Mouse (Mus musculus) CH12.LX (cell line): ENCODE measurements around the gene Gm20716. TPM values are rescaled to one million over a fixed set of nuclear protein-coding genes. Genes with fewer than 3 reads are reported as not detected.

Source experiments
- DNase-seq: peaks from one replicate; pipeline ENCODE4 v3.0.0-alpha.2; 2013; ENCODE audit errors: extremely low read depth
- H3K27ac ChIP-seq: 2 replicates; pipeline ENCODE4 v1.5.1; 2012; ENCODE audit warnings: low read depth, mild to moderate bottlenecking, control low read depth, moderate library complexity; ENCODE audit not compliant: insufficient read depth
- H3K27me3 ChIP-seq: replicated peaks from 2 replicates; pipeline ENCODE3; 2012; ENCODE audit warnings: inconsistent platforms
- H3K36me3 ChIP-seq, 2 experiments: replicated peaks in 1 of 2; 2 replicates each; pipeline versions ENCODE3 to v1.6.1; 2012; ENCODE audit warnings: inconsistent platforms in 1 of 2, low read length in 1 of 2, mild to moderate bottlenecking in 1 of 2, mixed read lengths in 1 of 2, moderate library complexity in 1 of 2; ENCODE audit not compliant: control insufficient read depth in 1 of 2, insufficient read depth in 1 of 2
- H3K4me1 ChIP-seq, 2 experiments: 2 replicates each; pipeline ENCODE4 v1.6.1; 2012; ENCODE audit warnings: inconsistent platforms in 1 of 2, moderate library complexity in 1 of 2; ENCODE audit not compliant: insufficient read depth in 2 of 2, control insufficient read depth in 1 of 2
- H3K4me2 ChIP-seq: 2 replicates; pipeline ENCODE4 v1.6.1; 2012; ENCODE audit warnings: low read depth, mild to moderate bottlenecking, control low read depth; ENCODE audit not compliant: poor library complexity, insufficient read depth, severe bottlenecking
- H3K4me3 ChIP-seq, 3 experiments: fragments of 150-350 bp in 1 of 3; sonication (generic) in 1 of 3; replicated peaks in 1 of 3; 2 replicates each; pipeline versions ENCODE3 to v1.5.1; 2011 to 2012; ENCODE audit warnings: low read depth in 2 of 3, low read length in 2 of 3, mild to moderate bottlenecking in 2 of 3, moderate library complexity in 2 of 3, control low read depth in 1 of 3, improper control_type of control experiment in 1 of 3, inconsistent platforms in 1 of 3, mixed read lengths in 1 of 3; ENCODE audit not compliant: poor library complexity in 1 of 3
- H3K79me2 ChIP-seq: replicated peaks from 2 replicates; pipeline ENCODE4 v1.6.1; 2012; ENCODE audit warnings: mild to moderate bottlenecking, moderate library complexity; ENCODE audit not compliant: control insufficient read depth, poor library complexity, insufficient read depth, severe bottlenecking; ENCODE audit errors: extremely low read depth
- H3K9ac ChIP-seq: 2 replicates; pipeline ENCODE4 v1.6.1; 2012; ENCODE audit warnings: low read depth, mild to moderate bottlenecking, control low read depth, moderate library complexity; ENCODE audit not compliant: insufficient read depth
- H3K9me3 ChIP-seq: replicated peaks from 2 replicates; pipeline ENCODE3; 2012; ENCODE audit warnings: low read length, inconsistent platforms, mixed read lengths
- E2F4 ChIP-seq: IDR thresholded peaks from 2 replicates; pipeline ENCODE4 v1.6.1; 2011; ENCODE audit warnings: low read depth, low read length, improper control_type of control experiment; ENCODE audit not compliant: insufficient replicate concordance
- GABPA ChIP-seq: IDR thresholded peaks from 2 replicates; pipeline ENCODE4 v1.6.1; 2012; ENCODE audit warnings: low read depth, low read length, improper control_type of control experiment, inconsistent platforms; ENCODE audit not compliant: insufficient replicate concordance
- IRF4 ChIP-seq: IDR thresholded peaks from 2 replicates; pipeline ENCODE4 v1.6.1; 2014; ENCODE audit warnings: low read depth, mild to moderate bottlenecking, inconsistent platforms, low read length, improper control_type of control experiment
- JUND ChIP-seq: conservative IDR thresholded peaks from 2 replicates; pipeline ENCODE4 v1.6.1; 2011; ENCODE audit warnings: low read depth, low read length, improper control_type of control experiment
- NRF1 ChIP-seq: IDR thresholded peaks from 2 replicates; pipeline ENCODE4 v1.6.1; 2014; ENCODE audit warnings: low read depth, mild to moderate bottlenecking, inconsistent platforms, low read length, improper control_type of control experiment, moderate library complexity
- PAX5 ChIP-seq: IDR thresholded peaks from 2 replicates; pipeline ENCODE4 v1.6.1; 2012; ENCODE audit warnings: low read length, inconsistent platforms, mixed read lengths
- POLR2AphosphoS2 ChIP-seq: IDR thresholded peaks from 2 replicates; pipeline ENCODE4 v1.6.1; 2011; ENCODE audit warnings: low read depth, low read length, improper control_type of control experiment
- RCOR1 ChIP-seq: conservative IDR thresholded peaks from 2 replicates; pipeline ENCODE4 v1.6.1; 2012; ENCODE audit warnings: low read depth, mild to moderate bottlenecking, inconsistent platforms, low read length, improper control_type of control experiment
- SIN3A ChIP-seq: IDR thresholded peaks from 2 replicates; pipeline ENCODE4 v1.6.1; 2012; ENCODE audit warnings: low read length, improper control_type of control experiment, inconsistent platforms
- SMC3 ChIP-seq: IDR thresholded peaks from 2 replicates; pipeline ENCODE4 v1.6.1; 2011; ENCODE audit warnings: low read depth, low read length, improper control_type of control experiment
- UBTF ChIP-seq: IDR thresholded peaks from 2 replicates; pipeline ENCODE4 v1.6.1; 2012; ENCODE audit warnings: low read depth, mild to moderate bottlenecking, inconsistent platforms, low read length, improper control_type of control experiment, moderate library complexity
- ZMIZ1 ChIP-seq: IDR thresholded peaks from 2 replicates; pipeline ENCODE4 v1.6.1; 2012; ENCODE audit warnings: low read depth, mild to moderate bottlenecking, inconsistent platforms, low read length, improper control_type of control experiment
- ZNF384 ChIP-seq: IDR thresholded peaks from 2 replicates; pipeline ENCODE4 v1.6.1; 2012; ENCODE audit warnings: low read depth, low read length, improper control_type of control experiment, inconsistent platforms
- dilution Hi-C: fragments of 300-500 bp; cut with MboI; formaldehyde crosslinking; loops from 2 replicates; pipeline ENCODE4 v1.14.3; 2020; ENCODE audit warnings: low sequenced_read_pairs; ENCODE audit not compliant: extremely low pct_unique_long_range_greater_than_20kb, extremely low pct_ligation_motif_present
- in situ Hi-C: fragments of 300-500 bp; cut with MboI; formaldehyde crosslinking; loops from 3 replicates; pipeline ENCODE4 v1.14.3; 2019; ENCODE audit warnings: low sequenced_read_pairs, low pct_ligation_motif_present, low pct_unique_long_range_greater_than_20kb, mixed read lengths
- polyA plus RNA-seq: library from polyadenylated mRNA; unstranded; fragments of >175 nt; gene quantifications from 2 replicates; pipeline ENCODE4 v1.2.1, GENCODE M21; 2012; ENCODE audit warnings: low read depth; ENCODE audit not compliant: insufficient read length
- total RNA-seq, 2 experiments: library from RNA; depleted of rRNA; stranded (reverse); fragments of 300-350 nt in 1 of 2; fragments of >200 nt in 1 of 2; gene quantifications; 2 replicates each; pipeline ENCODE4 v1.2.3; 2012 to 2014

Gm20716 gene
- total and polyA plus RNA-seq, 3 experiments = 27.8 to 34.8 (median 28.6) TPM

DNA sequence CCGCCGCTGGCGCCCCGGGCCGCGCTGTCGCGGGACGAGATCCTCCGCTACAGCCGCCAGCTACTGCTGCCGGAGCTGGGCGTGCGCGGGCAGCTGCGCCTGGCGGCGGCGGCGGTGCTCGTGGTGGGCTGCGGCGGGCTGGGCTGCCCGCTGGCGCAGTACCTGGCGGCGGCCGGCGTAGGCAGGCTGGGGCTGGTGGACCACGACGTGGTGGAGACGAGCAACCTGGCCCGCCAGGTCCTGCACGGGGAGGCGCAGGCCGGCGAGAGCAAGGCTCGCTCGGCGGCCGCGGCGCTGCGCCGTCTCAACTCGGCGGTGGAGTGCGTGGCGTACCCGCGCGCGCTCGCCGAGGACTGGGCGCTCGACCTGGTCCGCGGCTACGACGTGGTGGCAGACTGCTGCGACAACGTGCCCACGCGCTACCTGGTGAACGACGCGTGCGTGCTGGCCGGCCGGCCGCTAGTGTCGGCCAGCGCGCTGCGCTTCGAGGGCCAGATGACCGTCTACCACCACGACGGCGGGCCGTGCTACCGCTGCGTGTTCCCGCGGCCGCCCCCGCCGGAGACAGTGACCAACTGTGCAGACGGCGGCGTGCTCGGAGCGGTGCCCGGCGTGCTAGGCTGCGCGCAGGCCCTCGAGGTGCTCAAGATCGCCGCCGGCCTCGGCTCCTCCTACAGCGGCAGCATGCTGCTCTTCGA, 758 bp upstream of the Gm20716 start:
- Histone ChIP-seq H3K4me1 (peaks cover 9 to 34% of the 10 kb centered on the region in 2 experiments), H3K36me3 (peaks cover 3 to 42% of the 10 kb centered on the region in 2 experiments), H3K79me2 (peaks cover 44% of the 10 kb centered on the region), H3K9me3 (no peaks in the 10 kb centered on the region), H3K27me3 (no peaks in the 10 kb centered on the region), H3K4me3 (peak overlapping the region; percentile 93 to 99 (median 98)), H3K9ac (peak overlapping the region; percentile 92), H3K4me2 (peak overlapping the region; percentile 78), H3K27ac (0 out of 2 replicates have a peak overlapping the region, but pooled peaks have one; percentile 2)
- no peak for DNase-seq
- in situ Hi-C loops = no loop called here
- dilution Hi-C loops = no loop called here
- no peak for TF ChIP-seq ZMIZ1
- TF ChIP-seq NRF1 = peak; percentile 57

DNA sequence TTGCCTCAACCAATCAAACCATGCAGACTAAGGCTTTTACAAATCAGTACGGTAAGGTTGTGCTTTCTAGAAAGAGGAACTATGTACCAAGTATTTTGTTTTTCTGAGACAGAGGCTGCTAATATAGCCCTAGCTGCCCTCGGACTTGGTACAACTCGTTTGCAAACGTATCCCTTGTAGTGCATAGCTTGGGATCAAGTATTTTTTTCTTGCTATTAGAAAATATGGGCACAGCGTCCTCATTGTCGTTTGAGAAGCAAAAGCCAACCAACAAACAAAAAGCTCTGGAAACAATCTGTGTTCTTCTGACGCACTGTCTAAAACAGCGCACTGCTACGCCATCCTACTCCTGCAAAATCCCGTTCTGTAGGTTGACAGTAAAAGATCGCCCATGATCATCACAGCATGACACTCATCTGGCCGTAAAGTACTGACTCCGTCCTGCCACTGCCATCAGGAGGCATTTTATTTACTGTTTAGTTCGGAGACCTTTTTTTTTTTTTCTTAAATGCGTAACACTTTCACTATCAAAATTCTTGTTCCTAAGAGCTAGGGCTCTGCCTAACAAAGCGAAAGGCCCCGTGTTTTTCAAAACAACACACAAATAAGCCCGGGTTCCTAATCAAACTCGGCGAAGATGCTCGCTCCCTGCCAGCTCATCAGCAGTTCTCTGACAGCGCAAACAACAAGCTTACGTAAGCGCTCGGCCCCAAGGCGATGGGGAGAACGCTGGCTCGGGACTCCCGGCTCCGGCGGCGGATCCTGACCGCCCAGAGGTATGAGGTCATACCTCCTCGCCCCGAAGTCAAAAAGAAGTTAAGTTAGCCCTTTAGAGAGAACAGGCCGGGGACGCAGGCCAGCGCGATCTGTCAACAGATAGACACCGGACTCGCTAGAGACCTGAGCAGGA, 793 bp downstream of the Gm20716 start:
- Histone ChIP-seq H3K79me2 (peaks cover 44% of the 10 kb centered on the region), H3K4me3 (peak overlapping the region; percentile 93 to 99 (median 98)), H3K27ac (0 out of 2 replicates have a peak overlapping the region, but pooled peaks have one; percentile 32), H3K36me3 (peaks cover 16 to 58% of the 10 kb centered on the region in 2 experiments), H3K9ac (peak overlapping the region; percentile 92), H3K4me1 (peaks cover 9 to 34% of the 10 kb centered on the region in 2 experiments), H3K27me3 (no peaks in the 10 kb centered on the region), H3K4me2 (peak overlapping the region; percentile 92), H3K9me3 (no peaks in the 10 kb centered on the region)
- in situ Hi-C loops (no loop called here), dilution Hi-C loops (no loop called here)
- TF ChIP-seq PAX5 (no peak), E2F4 (no peak), ZNF384 (no peak), JUND (no peak), GABPA (no peak), SMC3 (no peak), UBTF (no peak), IRF4 (no peak), POLR2AphosphoS2 (no peak), RCOR1 (no peak), SIN3A (no peak; the same call in 1 of the 2 replicates)
- DNase-seq = peak; percentile 29
